Mouse (Mus musculus) heart, postnatal 36 days (tissue): Measurements from ENCODE around the gene Spata48. TPM values are rescaled to one million over a fixed set of nuclear protein-coding genes. Genes with fewer than 3 reads are reported as not detected.

ENCODE experiments used
- DNase-seq, 2 experiments: peaks; one replicate each; pipeline ENCODE4 v3.0.0; 2021 to 2022
- intact Hi-C: fragments of 180-260 bp; cut with DNase I; formaldehyde crosslinking; loops from one replicate; pipeline ENCODE4 v1.15.1; 2025
- total RNA-seq, 2 experiments: library from RNA; stranded (reverse); gene quantifications; 2 replicates each; pipeline ENCODE4 v1.2.3; 2021

Gene Spata48
- total RNA-seq: under 1 TPM; 0.35 to 0.56 TPM

DNA sequence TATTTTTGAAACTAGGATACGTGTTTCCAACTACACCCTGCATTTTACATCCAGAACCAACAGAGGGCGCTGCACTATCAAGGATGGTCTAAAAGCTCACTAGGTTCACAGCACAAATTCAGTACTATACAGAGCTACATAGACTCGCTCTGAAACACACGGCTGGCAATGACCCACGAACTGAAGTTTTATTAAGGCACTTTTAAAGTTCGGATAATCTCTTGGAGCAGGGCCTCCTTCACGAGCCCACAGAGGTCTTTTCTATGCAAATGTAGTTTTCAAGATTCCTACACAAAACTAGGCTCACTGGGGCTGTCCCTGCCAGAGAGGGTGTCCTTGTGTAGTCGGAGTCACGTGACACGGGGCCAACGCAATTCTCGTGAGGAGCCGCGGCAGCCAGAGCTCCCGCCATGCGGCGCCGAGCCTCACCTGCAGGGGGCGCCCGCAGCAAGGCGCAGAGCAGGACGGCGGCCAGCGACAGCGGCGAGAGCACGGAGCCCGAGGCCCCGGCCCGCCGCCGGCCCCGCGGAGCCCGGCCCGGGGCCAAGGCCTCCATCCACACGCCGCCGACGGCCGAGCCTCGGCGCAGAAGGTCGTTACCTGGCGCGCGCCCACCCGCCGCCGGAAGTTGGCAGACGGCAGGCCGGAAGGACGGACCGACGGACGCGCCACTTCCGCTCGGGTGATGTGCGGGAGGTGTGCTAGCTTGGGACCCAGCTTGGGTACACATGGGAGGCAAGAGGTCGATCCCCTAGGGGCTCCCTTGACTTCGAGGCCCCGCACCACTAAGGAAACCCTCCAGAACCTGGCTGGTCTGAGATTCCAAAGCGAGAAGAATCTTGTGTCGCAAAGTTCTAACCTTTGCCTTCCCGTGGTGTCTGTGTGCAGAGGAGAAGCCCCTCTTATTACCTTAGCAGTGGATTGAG is at the start of gene Spata48, which contains the start of gene Zpbp:
Gene Spata48, plus strand, starts transcription at position 460 of the 926 bp plus-strand sequence.
Gene Zpbp, minus strand, starts transcription at position 774 of the 926 bp plus-strand sequence.
- peak; percentile 87 to 88 for DNase-seq
- intact Hi-C loops: loop anchor here (2.0 to 10.0 kb wide), 2 partner anchors 327 to 513 kb away; no protein-coding TSS in a partner anchor

DNA sequence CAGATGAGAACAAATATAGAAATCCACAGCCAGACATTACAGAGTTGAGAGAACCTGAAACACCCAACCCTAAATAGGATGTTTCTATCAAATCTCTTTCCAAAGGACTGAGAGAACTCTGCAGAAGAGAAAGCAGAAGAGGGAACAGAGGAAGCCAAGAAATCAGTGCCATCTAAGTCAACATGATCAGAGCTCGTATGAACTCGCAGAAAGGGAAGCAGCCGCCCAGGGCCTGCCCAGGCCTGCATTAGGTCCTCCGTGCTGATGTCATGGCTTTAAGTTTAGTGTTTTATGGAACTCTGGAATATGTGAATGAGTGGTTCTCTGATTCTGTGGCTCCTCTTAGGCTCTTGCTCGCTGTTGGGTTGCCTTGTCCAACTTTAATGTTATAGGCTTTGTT is 47.7 kb upstream of the Spata48 start:
- intact Hi-C loops: no loop called here
- DNase-seq: no peak

GRCm38 (mm10) chr11:11417356-11417755 is 44.5 kb upstream of the Spata48 start:
- intact Hi-C loops: no loop called here

DNA sequence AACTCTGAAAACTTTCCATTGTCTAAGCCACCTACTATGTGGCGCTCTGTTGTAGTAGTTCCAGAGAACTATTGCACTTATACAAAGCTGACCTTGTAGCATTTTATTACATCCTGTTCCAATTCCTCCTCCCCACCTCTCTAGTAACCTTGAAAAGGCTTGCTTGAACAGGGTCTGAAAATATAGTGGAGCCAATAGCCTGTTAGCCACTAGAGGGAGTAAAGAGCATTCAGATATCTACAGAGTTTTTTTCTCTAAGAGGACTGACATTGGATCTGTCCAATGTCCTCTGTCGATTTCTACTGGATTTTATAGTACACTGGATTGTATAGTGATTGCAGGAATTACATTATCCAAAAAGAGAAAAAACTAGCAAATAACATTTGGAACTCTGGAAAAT is 6.9 kb upstream of the Spata48 start:
- no peak for DNase-seq
- intact Hi-C loops: no loop called here

More at GRCm38 (mm10) chr11:11417356-11417755, 44.5 kb upstream of the Spata48 start:
- no peak for DNase-seq

GRCm38 (mm10) chr11:11462561-11462890 is 632 bp downstream of the Spata48 start:
- intact Hi-C loops: loop anchor here (10.0 kb wide), 1 partner anchor 512 kb away; no protein-coding TSS in a partner anchor
- no peak for DNase-seq

DNA sequence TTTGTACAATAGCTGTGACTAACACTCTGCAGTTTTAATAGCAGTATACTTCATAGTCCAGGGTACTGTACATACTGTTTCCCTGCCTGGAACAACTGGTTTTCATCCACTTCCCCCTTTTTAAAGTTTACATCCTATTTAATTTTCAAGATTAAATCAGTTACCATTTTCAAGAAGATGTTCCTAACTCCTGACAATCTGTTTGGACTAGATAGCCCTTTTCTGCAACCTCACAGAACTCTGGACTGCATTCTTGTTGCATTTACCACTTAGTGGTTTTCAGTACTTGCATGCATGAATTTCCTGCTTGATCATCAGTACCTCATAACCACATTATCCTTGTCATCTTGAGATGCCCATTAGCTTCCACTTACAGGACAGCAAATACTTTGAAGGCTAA is 7.0 kb downstream of the Spata48 start:
- intact Hi-C loops: loop anchor here (10.0 kb wide), 1 partner anchor 506 kb away; no protein-coding TSS in a partner anchor
- DNase-seq: no peak

- intact Hi-C loops: no loop called here
- no peak for DNase-seq
Observed at GRCm38 (mm10) chr11:11484378-11484777, 22.5 kb downstream of the Spata48 start.

DNA sequence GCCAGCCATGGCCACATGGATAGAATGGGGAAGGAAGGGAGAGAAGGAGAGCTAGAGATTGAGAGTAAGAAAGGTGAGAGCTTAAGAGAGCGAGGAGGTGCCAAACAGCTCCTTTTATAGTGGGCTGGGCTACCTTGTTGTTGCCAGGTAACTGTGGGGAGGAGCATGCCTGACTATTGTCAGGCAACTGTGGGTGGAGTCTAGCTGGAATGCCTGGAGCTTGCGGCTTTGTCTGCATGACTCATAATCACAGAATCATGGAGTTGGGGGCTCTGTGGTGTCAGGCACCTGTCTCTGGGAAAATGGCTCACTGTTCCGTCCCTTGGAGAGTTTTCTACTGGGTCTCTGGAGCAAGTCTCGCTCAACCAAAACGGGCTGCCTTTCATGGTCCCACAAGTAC is 30.1 kb downstream of the Spata48 start:
- intact Hi-C loops: no loop called here
- no peak for DNase-seq

DNA sequence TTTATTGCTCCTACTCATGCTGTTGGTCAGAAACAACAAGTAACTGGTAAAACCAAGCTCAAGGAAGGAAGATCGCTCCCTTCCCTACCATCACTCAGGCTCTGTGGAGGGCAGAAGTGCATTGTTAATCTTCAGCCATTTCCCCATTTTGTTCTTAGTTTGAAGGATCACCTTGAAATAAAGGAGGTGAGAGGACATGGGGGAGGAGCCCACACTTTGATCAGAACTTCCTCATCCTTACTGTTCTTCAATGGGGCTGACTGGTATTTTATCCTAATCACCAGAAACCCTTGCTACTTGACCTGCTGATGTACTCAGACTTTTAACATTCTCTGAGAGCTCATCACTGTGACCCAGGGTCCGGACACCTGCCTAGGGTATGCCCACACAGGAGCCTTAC is 33.8 kb downstream of the Spata48 start:
- intact Hi-C loops: no loop called here
- DNase-seq: no peak

DNA sequence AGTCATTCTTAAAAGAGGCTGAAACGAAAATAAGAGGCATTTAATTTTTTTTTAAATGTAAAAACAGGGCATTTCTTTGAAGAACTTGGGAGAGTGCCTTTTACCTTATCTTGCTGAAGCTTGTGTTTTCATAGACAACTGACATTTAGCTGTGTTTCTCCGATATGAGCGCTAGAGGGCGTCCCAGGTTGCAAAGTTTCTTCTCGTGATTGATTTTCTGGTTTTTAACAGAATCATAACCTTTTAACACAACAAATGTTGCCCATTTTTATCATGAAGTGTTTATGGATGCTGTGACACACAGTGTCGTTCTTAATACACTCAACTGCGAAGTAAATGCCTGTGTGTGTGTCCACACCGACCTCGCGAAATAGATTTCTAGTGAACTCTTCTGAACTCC is 38.0 kb downstream of the Spata48 start:
- intact Hi-C loops: loop anchor here (2.0 kb wide), 1 partner anchor 289 kb away; no protein-coding TSS in a partner anchor
- DNase-seq: peak in 1 of 2 experiments; percentile 5

- intact Hi-C loops: no loop called here
- DNase-seq: no peak
Observed at GRCm38 (mm10) chr11:11506187-11506586, 44.3 kb downstream of the Spata48 start.

- DNase-seq: no peak
- intact Hi-C loops: no loop called here
Observed at GRCm38 (mm10) chr11:11509413-11509812, 47.5 kb downstream of the Spata48 start.

DNA sequence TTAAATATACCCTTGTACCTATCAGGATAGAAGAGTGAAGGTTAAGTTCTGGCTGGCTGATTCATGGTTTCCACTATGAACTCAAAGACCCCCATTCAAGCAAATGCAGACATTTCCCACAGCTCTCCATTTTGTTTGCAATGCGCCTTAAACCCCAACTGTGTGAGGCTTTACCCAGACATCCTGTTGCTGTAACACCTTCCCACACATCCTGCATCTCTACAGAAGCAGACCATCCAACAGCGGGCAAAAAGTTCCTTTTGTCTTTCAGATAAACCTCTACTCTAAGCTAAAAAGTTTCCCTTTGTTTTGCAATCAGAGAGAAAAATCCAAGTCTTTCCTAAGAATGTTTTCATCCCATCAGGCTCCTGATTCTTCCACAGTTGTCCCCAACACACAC is 50.2 kb downstream of the Spata48 start:
- DNase-seq: no peak
- intact Hi-C loops: no loop called here

GRCm38 (mm10) chr11:11513008-11513799 is 51.3 kb downstream of the Spata48 start:
- intact Hi-C loops: no loop called here
- DNase-seq: no peak

DNA sequence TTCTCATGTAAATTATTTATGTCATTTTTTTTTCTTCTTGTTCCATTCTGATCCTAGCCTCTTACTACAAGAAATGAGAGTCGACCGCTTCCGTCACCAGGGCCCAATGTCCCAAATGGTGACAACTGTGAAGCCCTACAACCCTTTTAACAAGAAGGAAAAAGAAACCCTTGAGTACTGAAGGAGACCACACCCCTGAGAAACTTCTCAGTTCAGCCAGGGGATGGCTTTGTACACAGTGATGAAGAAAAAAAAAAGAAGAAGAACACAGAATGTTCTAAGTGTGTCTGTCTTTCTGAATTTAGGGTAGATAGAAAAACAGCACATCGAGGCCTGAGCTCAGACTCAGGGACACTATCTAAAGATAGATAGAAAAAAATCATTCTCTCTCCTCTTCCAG is 53.0 kb downstream of the Spata48 start:
- DNase-seq: no peak
- intact Hi-C loops: no loop called here

- intact Hi-C loops: no loop called here
- DNase-seq: no peak
Observed at GRCm38 (mm10) chr11:11517781-11518435, 56.0 kb downstream of the Spata48 start.

- no peak for DNase-seq
- intact Hi-C loops: no loop called here
Observed at GRCm38 (mm10) chr11:11519255-11520243, 57.7 kb downstream of the Spata48 start.

DNA sequence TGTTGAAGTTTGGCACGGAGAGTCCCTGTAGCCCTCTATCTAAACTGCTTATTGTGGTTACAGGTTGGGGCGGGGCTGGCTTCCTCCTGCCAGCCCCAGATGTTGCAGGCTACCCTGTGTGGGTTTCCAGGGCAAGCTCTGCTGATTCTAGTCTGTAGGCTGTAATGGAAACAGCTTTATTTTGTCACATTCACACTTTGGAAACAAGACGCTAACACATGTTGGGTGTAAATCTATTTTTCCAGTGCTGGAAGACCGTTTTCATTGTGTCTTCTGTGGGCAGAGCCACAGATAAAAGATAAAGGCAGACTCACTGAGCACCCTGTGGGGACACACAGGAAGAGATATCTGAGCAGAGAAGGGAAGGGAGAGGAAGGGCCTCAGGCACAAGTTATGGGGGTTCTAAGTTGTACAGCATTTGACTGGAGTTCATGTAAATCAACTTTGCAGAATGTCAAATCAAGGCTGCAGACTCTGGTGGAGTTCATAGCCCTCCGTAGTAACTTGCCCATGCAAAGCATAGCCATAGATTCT is 60.1 kb downstream of the Spata48 start:
- DNase-seq: no peak
- intact Hi-C loops: no loop called here

GRCm38 (mm10) chr11:11528760-11529159 is 66.9 kb downstream of the Spata48 start:
- intact Hi-C loops: no loop called here
- DNase-seq: no peak
